Mouse (Mus musculus) G1E (cell line): ENCODE measurements around the gene Fez2.

Experiments used
- CTCF ChIP-seq: IDR thresholded peaks from 2 replicates; pipeline ENCODE4 v1.5.1; 2012; ENCODE audit warnings: low read depth, low read length, inconsistent platforms, mixed read lengths
- POLR2AphosphoS5 ChIP-seq: IDR thresholded peaks from 2 replicates; pipeline ENCODE4 v1.6.1; 2012; ENCODE audit warnings: low read depth, low read length, inconsistent platforms; ENCODE audit not compliant: insufficient replicate concordance

- TF ChIP-seq CTCF: no peak
- no peak for TF ChIP-seq POLR2AphosphoS5
Observed at GRCm38 (mm10) chr17:78408386-78408785, 9.6 kb downstream of the Fez2 start.
